Mouse (Mus musculus) thymus, adult 2 months (tissue): ENCODE data around the gene Rtn4rl2. TPM values are rescaled to one million over a fixed set of nuclear protein-coding genes. Genes with fewer than 3 reads are reported as not detected.

ENCODE experiments used
- DNase-seq: peaks from one replicate; pipeline ENCODE4 v3.0.0; 2021
- H3K27ac ChIP-seq: fragments of 200-500 bp; 2 replicates; pipeline ENCODE4 v1.5.1; 2012; ENCODE audit warnings: low read length, control low read depth; ENCODE audit not compliant: control insufficient read depth, insufficient read depth
- H3K27me3 ChIP-seq: fragments of 200-500 bp; 2 replicates; pipeline ENCODE4 v1.6.1; 2012; ENCODE audit warnings: mild to moderate bottlenecking, low read length, moderate library complexity, mixed read lengths; ENCODE audit not compliant: control insufficient read depth, insufficient read depth
- H3K36me3 ChIP-seq: fragments of 200-500 bp; 2 replicates; pipeline ENCODE4 v1.6.1; 2012; ENCODE audit warnings: mild to moderate bottlenecking, low read length, moderate library complexity; ENCODE audit not compliant: control insufficient read depth, insufficient read depth
- H3K4me1 ChIP-seq: fragments of 200-500 bp; replicated peaks from 2 replicates; pipeline ENCODE4 v1.6.1; 2012; ENCODE audit warnings: low read length; ENCODE audit not compliant: control insufficient read depth, insufficient read depth
- H3K4me3 ChIP-seq: fragments of 200-500 bp; 2 replicates; pipeline ENCODE4 v1.5.1; 2012; ENCODE audit warnings: mild to moderate bottlenecking, low read length, control low read depth, moderate library complexity; ENCODE audit not compliant: control insufficient read depth, insufficient read depth
- CTCF ChIP-seq: fragments of 200-500 bp; IDR thresholded peaks from 2 replicates; pipeline ENCODE4 v1.5.1; 2012; ENCODE audit warnings: mild to moderate bottlenecking, control low read depth, low read length, moderate library complexity, borderline replicate concordance; ENCODE audit not compliant: control insufficient read depth, poor library complexity, insufficient read depth; ENCODE audit errors: extremely low read depth
- POLR2A ChIP-seq: fragments of 200-500 bp; IDR thresholded peaks from 2 replicates; pipeline ENCODE4 v1.6.1; 2012; ENCODE audit warnings: mild to moderate bottlenecking, low read length, control low read depth, moderate library complexity; ENCODE audit not compliant: control insufficient read depth, poor library complexity, insufficient read depth; ENCODE audit errors: extremely low read depth
- WGBS: fragments of 180-500 bp; shearing (Covaris S2); methylation state at CpG from one replicate; pipeline ENCODE4 v1.1.7; 2018; 5-methylcytosine and 5-hydroxymethylcytosine counted together
- polyA plus RNA-seq: library from polyadenylated mRNA; depleted of rRNA; stranded (reverse); fragments of >200 nt; gene quantifications from 2 replicates; pipeline ENCODE4 v1.2.3, GENCODE M21; 2012

Gene Rtn4rl2
- polyA plus RNA-seq, 1 experiment, result 1.8 TPM

DNA sequence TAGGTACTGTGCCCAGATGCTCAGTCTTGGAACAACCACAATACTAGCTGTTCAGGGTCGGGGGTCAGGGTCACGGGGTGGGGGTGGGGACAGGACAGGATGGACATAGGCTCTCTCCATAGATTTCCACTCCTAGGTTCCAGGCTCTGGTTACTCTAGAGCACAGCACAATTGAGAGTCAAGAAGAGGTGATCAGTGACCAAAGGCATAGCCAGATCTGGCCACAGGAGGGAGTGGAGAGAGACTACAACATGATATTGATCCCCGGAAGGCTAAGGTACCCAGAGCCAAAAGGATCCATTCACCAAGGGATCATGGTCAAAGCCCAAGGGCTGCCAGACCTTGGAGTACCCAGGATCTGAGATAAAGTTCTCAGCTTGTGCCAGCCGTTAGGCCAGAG is 1.9 kb downstream of the Rtn4rl2 start:
- Histone ChIP-seq H3K27me3 (peaks cover 30% of the 10 kb centered on the region), H3K4me3 (no peak overlapping the region), H3K4me1 (peaks cover 14% of the 10 kb centered on the region), H3K36me3 (no peaks in the 10 kb centered on the region), H3K27ac (no peak overlapping the region)
- no peak for DNase-seq
- TF ChIP-seq POLR2A (no peak), CTCF (no peak)
- WGBS, result 82% methylated on average over 4 of the region's 4 CpGs

DNA sequence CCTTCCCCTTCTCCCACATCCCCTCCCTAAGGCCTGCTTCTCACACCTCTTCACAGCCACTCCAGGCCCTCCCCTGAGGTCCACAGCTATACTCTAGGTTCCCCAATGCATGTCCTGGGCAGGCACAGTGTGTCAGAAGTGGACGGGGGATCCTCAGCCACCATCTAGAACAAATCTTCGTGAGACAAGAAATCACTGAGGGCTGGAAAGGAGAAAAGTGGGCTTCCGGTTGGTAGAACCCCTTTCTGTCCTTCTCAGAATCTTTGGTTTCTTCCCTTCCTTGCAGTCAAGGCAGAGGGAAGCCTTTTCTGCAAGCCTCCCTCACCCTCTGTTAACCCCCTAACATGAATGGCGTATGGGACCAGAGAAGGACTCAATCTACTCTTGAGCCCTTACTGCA is 2.6 kb downstream of the Rtn4rl2 start:
- DNase-seq, result no peak
- Histone ChIP-seq H3K36me3 (no peaks in the 10 kb centered on the region), H3K4me1 (peaks cover 8% of the 10 kb centered on the region), H3K27ac (no peak overlapping the region), H3K4me3 (no peak overlapping the region), H3K27me3 (peaks cover 30% of the 10 kb centered on the region)
- TF ChIP-seq CTCF (no peak), POLR2A (no peak)
- 83% methylated on average over 4 of the region's 4 CpGs for WGBS

DNA sequence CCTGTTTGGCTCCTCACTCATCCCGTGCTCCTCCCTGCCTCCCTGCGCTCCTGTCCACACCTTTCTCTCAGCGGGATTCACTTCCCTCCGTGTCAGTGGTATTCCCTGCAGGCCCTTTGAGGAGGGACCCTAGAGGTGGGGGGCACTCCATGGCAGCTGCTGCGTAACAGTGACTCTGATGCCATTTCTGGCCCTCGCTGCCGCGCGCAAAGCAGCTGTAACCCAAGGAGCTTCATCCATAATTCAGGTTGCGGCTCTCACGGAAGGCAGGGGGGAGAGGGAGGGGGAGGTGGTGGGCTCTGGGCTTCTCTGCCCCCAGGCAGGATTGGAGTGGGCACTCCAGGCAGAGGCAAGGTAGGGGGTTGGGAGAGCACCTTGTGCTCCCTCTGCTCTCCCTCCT is 3.0 kb downstream of the Rtn4rl2 start:
- no peak for DNase-seq
- no peaks in the 10 kb centered on the region for H3K36me3 ChIP-seq
- H3K4me3 ChIP-seq, result no peak overlapping the region
- TF ChIP-seq POLR2A, result no peak
- no peak for TF ChIP-seq CTCF
- peaks cover 8% of the 10 kb centered on the region for H3K4me1 ChIP-seq
- 34% methylated on average over 11 of the region's 11 CpGs for WGBS
- peaks cover 30% of the 10 kb centered on the region for H3K27me3 ChIP-seq
- H3K27ac ChIP-seq, result no peak overlapping the region

DNA sequence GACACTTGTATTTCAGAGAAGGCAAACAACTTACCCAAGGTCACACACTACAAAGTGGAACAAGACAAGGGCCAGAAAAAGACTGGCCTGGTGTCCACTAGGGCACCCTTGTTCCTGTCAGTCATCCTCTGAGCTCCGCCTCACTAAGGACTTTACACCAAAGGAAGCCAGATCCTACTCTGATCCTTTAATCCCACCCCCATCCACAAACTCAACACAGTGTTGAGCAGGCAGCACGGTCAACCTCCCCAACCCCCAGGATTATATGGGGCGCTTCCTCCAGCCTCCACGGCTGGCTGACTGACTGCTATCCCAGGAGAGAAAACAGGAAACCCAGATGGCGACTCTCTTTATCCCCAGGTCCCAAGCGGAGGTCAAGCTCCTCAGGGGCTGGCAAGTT is 3.4 kb downstream of the Rtn4rl2 start:
- H3K4me1 ChIP-seq, result peaks cover 8% of the 10 kb centered on the region
- peaks cover 29% of the 10 kb centered on the region for H3K27me3 ChIP-seq
- H3K27ac ChIP-seq, result no peak overlapping the region
- no peak overlapping the region for H3K4me3 ChIP-seq
- 28% methylated on average over 6 of the region's 6 CpGs for WGBS
- H3K36me3 ChIP-seq, result no peaks in the 10 kb centered on the region
- no peak for DNase-seq
- TF ChIP-seq CTCF, result no peak
- TF ChIP-seq POLR2A, result no peak

DNA sequence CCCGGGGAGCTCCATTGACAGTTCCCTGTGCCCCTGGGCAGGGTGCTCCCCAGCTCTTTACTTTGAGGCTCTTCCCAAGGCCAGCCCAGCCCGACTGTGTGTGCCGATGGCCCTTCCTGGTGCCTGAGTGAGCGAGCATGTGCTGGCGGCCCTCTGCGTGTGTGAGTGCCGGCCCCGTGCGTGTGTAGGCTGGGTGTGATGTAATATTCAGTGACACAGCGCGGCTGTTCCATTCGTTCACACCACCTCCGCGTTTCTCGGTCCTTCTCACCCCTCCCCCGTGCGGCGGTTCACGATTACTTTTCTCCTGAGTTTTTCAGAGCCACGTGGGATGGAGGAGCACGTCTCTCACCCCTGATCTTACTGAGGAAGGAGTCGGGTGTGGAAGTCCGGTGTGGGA is 3.9 kb downstream of the Rtn4rl2 start:
- Histone ChIP-seq H3K36me3 (no peaks in the 10 kb centered on the region), H3K27me3 (peaks cover 26% of the 10 kb centered on the region), H3K27ac (no peak overlapping the region), H3K4me1 (peaks cover 7% of the 10 kb centered on the region), H3K4me3 (no peak overlapping the region)
- WGBS, result 9% methylated on average over 23 of the region's 23 CpGs
- DNase-seq, result no peak
- no peak for TF ChIP-seq POLR2A
- TF ChIP-seq CTCF, result no peak

DNA sequence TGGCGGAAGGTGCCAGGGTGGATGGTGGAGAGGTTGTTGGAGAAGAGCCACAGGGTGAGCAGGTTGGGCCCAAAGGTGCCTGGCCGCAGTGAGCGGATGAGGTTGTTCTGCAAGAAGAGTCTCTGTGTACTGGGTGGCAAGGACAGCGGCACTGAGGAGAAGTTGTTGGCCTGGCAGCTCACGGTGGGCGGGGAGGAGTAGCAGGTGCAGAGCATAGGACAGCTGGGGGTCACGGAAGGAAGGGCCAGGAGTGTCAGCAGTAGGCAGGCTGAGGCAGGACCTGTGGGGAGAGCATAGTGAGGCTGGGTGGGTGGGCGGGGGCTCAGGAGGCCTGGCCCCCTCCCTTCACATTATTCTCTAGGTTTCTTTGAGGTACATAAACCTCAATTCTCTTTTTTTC is 5.9 kb downstream of the Rtn4rl2 start:
- no peak for DNase-seq
- H3K4me1 ChIP-seq, result no peaks in the 10 kb centered on the region
- 63% methylated on average over 8 of the region's 8 CpGs for WGBS
- H3K27ac ChIP-seq, result no peak overlapping the region
- TF ChIP-seq CTCF (no peak), POLR2A (no peak)
- H3K4me3 ChIP-seq, result no peak overlapping the region
- H3K36me3 ChIP-seq, result no peaks in the 10 kb centered on the region
- H3K27me3 ChIP-seq, result peaks cover 12% of the 10 kb centered on the region

DNA sequence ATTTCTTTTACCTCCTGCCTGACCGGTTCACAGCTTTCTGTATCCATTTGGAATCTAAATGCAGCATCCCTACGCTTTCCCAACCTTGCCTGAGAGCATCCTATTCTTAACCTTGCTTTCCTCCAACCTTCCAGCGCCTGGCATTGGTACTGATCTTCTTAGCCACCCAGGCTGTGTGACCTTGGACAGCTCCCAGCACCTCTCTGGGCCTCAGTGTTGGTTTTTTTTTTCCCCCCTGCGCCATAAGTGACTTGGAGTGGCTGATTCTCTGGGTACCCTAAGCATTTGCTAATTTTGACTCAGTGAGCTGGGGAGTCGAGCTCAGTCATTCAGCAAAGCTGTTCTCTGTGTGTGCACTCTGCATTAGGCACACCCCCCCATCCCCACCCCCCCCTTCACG is 10.7 kb downstream of the Rtn4rl2 start:
- Histone ChIP-seq H3K27me3 (peaks cover 12% of the 10 kb centered on the region), H3K36me3 (no peaks in the 10 kb centered on the region), H3K4me3 (no peak overlapping the region), H3K4me1 (peaks cover 8% of the 10 kb centered on the region; the same call in 1 of the 2 replicates), H3K27ac (no peak overlapping the region)
- no peak for DNase-seq
- TF ChIP-seq POLR2A, result no peak
- TF ChIP-seq CTCF, result no peak
- 63% methylated on average over 6 of the region's 6 CpGs for WGBS
